Mouse (Mus musculus) embryo, embryonic 9.5 days (tissue): ENCODE results near the gene Prkaca.

Experiments
- DNase-seq: peaks from one replicate; pipeline ENCODE4 v3.0.0-alpha.2; 2017; ENCODE audit errors: extremely low spot score

The Prkaca gene

DNA sequence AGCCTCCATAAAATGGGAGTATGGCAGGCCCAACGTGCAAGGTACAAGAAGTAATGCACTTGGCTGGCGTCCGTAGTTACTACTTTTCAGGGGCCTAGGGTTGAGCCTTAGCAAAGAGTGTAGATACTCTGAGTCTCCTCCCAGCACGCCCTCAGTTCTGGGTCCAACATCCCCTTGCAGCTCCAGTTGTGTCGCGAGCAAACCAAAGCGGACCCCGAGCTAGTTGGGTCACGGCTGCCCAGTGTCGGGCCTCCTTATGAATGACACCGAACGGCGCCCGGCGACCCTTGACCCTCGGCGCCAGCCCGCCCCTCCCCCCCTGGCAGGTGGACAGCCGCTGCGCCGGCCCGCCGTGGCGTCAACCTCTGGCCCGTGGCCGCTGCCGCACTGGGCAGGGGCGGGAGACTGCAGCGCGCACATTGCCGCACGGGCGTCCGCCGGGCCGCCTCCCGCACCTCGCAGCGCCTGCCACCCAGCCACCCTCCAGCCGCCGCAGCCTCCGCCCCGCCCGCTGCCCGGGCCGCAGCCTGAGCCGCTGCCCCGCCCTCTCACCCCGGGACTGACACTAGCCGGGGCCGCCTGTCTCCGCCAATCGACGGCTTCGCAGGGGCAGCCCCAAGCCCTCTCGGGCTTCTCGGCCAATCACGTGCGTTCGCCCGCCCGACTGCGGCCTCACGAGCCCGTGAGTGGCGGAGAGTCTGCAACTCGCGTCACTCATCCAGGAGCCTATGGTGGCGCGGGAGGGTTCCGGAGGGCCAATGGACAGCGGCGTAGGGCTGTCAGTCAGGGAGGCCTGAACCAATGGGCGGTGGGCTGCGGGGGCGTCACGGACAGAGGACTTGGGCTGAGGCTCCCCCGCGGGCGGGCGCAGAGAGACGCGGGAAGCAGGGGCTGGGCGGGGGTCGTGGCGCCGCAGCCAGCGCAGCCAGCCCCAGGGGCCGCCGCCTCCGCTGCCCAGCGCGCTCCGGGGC lies at the start of gene Prkaca:
Gene Prkaca, plus strand, starts transcription at position 844 of the 971 bp plus-strand sequence.
- peak; percentile 96 for DNase-seq

GRCm38 (mm10) chr8:83924585-83924984 lies 48.2 kb upstream of the Prkaca start:
- no peak for DNase-seq

DNA sequence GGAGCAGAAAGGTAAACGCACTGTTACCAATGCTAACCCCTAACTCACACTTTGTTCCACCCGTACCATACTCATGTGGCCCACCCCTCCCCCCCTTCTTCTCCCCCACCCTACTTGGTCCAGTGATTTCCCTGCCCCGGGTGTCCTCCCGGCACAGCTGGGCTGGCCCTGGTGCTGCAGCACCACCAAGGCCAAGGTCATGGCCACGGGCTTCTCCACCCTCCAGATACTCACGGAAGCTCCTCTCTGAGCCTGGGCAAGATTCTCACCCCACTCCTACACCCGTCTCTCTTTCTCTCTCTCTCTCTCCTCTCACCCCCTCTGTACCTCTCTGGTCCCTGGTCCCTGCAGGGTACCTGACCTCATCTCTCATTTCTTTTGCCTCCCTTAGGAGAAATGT lies 46.5 kb upstream of the Prkaca start:
- no peak for DNase-seq

- DNase-seq, result no peak
Measured at GRCm38 (mm10) chr8:83934222-83934621, 38.6 kb upstream of the Prkaca start.

DNA sequence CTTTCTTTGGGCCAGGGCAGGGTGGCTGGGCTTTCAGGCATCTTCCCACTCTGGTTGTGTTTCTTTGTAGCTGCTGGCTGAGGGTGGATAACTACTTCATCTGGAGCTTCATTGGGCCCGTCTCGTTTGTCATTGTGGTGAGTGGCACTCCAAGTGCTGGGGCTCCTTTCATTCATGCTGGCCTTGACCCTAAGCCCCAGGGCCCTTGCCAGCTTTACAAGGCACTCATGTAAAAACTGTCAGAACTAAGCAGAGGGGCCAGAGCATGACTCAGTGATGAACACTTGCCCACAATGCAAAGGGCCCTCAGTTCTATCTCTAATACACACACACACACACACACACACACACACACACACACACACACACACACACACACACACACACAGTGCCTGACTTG lies 37.8 kb upstream of the Prkaca start:
- DNase-seq, result no peak

DNA sequence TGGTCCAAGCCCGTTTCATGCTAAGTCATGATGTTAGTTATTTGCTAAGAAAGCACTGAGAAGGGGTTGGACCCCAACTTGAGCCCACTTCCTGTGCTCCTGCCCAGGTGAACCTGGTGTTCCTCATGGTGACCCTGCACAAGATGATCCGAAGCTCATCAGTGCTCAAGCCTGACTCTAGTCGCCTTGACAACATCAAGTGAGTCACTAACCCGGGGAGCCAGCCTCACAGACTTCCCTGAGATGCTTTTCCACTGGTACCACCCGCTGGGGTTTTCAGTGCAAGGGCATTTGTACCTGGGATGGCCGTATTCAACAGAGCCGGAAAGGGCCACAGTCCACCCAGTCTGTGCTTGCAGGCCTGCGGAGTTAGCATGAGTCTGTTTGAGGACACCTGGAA lies 37.4 kb upstream of the Prkaca start:
- DNase-seq, result no peak

DNA sequence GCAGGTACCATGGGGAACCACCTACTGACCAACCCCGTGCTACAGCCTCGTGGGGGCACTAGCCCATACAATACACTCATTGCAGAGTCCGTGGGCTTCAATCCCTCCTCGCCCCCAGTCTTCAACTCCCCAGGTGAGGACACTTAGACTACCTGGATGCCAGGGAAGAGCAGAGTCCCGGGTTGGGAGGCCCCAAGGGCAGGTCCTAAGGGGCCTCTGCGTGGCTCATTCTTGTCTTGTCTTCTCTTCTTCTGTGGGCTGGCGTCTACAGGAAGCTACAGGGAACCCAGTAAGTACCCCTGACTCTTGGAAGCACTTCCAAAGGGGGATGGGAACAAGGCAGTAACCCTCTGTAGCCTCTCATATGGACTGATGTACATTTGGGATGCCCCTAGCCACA lies 35.1 kb upstream of the Prkaca start:
- DNase-seq, result no peak

- no peak for DNase-seq
Measured at GRCm38 (mm10) chr8:83938330-83938729, 34.5 kb upstream of the Prkaca start.

DNA sequence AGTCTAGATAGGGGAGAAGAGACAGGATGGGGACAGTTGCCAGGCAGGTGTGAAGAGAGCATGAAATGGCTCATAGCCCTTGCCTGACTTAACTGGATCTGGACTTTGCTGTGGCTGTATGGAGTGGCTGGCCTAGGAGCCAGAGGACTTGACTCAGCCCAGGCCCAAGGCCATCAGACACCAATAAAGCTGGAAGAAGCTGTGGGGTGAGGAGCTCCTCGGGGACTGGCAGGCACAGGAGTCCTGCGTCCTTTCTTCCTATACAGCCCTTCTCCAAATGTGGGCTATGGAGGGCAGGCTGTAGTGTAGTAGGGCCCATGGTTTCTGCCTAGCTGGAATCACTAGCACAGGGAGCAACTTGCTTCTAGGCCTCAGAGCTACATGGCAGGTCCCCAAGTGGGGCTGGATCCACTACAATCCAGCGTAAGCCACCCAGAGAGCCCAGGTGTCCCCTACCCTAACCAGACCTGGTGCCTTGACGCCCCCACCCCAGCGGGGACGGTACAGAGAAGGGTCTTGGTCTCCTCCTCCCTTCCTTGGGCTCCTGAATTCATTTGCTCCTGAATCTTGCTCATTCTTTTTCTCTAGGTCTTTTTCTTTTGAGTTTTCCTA lies 31.6 kb upstream of the Prkaca start:
- DNase-seq, result no peak

- DNase-seq, result no peak
Measured at GRCm38 (mm10) chr8:83942446-83942845, 30.3 kb upstream of the Prkaca start.

DNA sequence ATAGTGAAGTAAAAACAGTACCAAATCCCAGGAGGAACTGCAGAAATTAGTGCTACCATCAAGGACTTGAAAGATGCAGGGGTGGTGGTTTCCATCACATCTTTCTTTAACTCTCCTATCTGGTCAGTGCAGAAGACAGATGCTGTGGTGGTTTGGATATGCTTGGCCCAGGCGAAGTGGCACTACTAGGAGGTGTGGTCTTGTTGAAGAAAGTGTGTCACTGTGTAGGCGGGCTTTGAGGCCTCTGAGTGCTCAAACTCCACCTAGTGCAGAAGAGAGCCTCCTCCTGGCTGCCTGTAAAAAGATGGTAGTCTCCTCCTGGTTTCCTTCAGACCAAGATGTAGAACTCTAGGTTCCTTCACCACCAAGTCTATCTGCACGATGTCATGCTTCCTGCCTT lies 27.3 kb upstream of the Prkaca start:
- no peak for DNase-seq

- DNase-seq, result no peak
Measured at GRCm38 (mm10) chr8:83954749-83955105, 18.1 kb upstream of the Prkaca start.

DNA sequence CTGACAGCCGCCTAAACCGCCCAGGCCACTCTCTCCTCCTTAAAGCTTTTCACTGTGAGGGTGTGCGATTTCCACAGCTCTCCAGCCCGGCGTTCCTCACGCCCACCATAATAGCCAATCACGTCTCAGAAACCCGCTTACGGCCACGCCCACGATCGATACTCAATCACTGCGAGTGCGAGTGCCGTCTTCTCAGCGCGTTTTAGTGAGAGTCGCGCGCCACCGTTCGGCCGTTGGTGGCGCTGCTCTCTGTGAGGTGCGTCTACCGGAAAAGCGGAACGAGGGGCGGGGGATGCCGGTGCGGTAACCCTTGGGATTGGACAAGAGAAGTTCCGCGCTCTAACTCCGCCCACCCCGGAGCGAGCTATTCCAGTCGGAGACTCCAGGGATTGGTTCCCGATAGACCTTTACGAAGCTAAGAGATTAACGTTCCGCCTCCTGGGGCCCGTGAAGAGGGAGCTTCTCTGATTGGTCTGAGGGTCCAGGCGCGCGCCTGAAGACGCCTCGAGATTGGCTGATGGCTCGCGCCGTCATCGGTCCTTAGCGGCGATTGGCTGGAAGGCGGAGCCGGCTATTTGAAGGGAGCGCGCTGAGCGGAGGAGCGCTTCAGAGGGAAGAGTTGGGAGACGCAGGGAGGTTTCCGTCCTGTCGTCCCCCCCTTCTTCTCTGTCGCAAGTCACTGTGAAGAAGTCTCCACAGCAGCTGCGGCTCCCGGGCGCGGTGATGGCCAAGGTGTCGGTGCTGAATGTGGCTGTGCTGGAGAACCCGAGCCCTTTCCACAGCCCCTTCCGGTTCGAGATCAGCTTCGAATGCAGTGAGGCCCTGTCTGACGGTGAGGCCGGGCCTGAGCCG lies 17.5 kb upstream of the Prkaca start, which contains the start of the genes Gm10644 and Asf1b:
Gene Gm10644, minus strand, starts transcription at position 100 of the 852 bp plus-strand sequence.
Gene Asf1b, plus strand, starts transcription at position 402 of the 852 bp plus-strand sequence.
- peak; percentile 99 for DNase-seq

- no peak for DNase-seq
Measured at GRCm38 (mm10) chr8:83955958-83956218, 16.9 kb upstream of the Prkaca start.

GRCm38 (mm10) chr8:83956789-83957188 lies 16.0 kb upstream of the Prkaca start:
- DNase-seq, result no peak

DNA sequence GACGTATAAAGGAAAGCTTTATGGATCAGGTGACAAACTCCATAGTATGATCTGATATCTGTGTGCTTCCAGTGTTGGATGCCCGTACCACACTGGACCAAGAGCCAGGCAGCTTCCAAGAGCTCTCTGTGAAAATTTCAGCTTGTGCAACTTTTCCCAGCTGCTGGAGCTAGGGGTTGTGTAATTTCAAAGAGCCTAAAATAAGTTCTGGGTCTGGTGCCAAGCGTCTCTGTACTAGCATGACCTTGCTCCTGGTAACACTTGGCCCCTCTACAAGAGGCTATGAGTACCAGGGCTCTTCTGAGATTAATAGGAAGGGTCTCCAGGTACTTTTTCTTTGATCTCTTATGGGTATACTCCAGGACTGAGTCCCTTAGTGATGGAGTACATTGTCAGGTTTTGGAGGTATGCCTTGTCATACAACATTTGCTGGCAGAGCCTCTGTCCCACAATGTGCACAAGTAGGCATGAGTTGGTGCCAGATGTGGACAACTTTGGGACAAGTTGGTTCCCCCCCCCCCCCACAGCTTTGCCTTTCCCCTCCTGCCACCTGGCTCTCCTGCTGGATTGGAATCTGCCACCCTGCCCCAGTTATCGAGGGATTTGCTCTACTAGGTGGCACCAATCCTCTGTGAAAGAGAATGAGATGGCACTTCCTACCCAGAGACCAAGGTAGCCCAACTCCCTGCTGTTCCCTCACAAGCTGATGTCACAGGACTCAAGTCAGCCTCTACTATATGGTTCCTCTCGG lies 8.6 kb upstream of the Prkaca start:
- no peak for DNase-seq

DNA sequence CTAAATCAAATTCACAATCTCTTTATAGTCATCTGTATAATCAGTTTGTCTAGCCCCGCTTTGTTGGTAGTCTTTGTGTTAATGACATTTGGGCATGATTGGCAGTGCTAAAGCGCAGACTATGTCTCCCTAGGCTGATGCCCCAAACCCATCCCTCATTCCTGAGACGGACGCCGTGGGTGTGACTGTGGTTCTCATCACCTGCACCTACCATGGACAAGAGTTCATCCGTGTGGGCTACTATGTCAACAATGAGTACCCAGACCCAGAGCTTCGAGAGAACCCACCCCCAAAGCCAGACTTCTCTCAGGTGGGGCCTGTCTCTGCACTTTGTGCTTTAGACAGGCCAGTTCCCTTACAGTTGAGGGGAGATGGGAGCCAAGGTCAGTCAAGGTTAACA lies 5.1 kb upstream of the Prkaca start:
- DNase-seq, result no peak

- DNase-seq, result no peak
Measured at GRCm38 (mm10) chr8:83971121-83971520, 1.7 kb upstream of the Prkaca start.

DNA sequence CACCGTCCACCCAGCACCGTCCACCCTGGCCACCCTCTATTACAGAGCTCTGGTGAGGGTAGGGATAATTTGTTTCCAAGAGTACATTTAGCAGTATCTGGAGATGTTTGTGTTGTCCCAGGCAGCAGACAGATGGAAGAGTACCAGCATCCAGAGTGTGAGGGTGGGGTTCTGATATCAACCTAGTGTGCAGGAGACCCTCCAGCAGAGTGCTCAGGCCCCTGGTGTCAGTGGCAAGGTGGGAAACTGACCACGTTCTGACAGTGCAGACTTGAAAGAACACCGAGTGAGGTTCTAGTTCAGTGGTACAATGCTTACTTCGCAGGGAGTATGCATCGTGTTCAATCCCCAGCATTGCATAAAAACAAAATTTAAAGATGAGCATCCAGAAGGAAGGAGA lies 1.1 kb upstream of the Prkaca start:
- DNase-seq, result no peak

DNA sequence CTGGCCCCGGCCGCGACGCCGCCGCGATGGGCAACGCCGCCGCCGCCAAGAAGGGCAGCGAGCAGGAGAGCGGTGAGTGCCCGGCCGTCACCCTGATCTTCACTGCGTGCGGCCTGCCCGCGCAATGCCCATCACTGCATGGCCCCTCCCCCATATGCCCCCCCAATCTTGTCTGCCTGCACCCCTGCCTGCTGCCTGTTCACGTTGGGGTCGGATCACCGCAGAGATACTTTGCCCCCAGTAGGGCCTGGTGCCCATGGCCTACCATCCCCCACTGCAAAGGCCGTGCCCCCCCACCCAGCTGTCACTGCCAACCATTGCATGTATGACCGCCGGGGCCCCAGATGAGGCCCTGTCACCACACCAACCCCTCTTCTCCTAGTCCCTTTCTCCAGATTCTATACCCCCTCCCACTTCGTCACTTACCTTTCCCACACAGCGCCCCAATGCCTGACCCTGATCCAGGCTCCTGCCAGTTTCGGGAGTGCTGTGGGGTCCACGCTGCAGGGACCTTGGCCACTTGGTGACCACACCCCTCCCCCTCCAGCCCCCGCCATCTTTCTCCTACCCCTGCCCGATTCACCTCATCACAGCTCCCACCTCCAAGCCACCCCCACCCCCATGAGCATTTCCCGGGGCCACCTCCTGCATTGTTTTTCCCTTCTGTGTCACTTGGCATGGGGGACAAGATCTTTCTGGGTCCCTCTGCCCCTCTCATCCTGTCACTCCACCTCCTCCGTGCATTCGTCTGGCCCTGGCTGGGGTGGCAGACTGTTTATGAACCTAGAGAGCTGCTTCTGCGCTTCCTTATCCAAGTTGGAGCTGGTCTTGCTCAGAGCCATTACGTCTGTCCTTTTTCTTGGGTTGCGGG lies 603 bp downstream of the Prkaca start:
- DNase-seq, result no peak

- no peak for DNase-seq
Measured at GRCm38 (mm10) chr8:83974521-83974920, 1.7 kb downstream of the Prkaca start.
